Mouse (Mus musculus): ENCODE measurements around the gene Kcmf1. TPM values are rescaled to one million over a fixed set of nuclear protein-coding genes. Genes with fewer than 3 reads are reported as not detected.

Kcmf1 gene
- total RNA-seq, 1 experiment from 2014 or later, result 159 TPM

DNA sequence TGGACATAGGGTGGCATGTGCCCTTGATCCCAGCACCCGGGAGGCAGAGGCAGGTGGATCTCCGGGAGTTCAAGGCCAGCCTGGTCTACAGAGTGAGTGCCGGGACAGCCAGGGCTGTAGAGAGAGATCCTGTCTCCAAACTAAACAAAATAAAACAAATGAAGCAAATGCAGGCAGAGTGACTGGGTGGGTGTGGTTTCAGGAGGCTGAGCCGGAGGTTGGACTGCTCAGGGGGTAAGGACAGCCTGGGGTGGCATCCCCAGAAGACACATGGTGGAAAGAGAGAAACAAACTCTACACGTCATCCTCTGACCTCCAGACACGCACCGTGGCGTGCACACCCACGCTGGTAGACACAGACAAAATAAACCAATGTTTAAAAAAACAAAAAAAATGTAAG, 86.3 kb downstream of the Kcmf1 start:
- ATAC-seq (replicated peaks in 1 of 2; ENCODE audit: insufficient read depth in 1 of 2, low FRiP score in 2 of 2, low TSS enrichment in 1 of 2, low read depth in 1 of 2, poor library complexity in 2 of 2, severe bottlenecking in 2 of 2), result no peak

DNA sequence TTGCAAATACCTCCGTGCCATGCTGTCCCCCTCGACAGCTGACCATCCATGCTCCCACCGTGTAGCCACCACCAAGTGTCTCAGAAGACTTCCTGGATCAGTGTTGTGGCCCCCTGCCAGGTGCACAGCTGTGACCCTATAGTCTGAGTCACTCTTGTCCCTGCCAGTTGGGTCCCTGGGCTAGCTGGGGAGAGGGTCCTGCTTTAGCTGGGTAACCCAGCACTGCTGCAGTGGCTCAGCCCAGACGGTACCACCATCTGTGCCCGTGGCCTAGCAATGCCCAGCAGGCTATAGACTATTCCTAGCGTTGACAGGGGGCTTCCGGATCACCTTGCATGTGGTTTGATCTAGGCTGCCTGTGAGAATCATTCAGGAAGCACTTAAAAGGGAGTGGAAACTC, 89.5 kb downstream of the Kcmf1 start:
- peak; percentile 99 for ATAC-seq (replicated peaks in 1 of 2; ENCODE audit: insufficient read depth in 1 of 2, low FRiP score in 2 of 2, low TSS enrichment in 1 of 2, low read depth in 1 of 2, poor library complexity in 2 of 2, severe bottlenecking in 2 of 2)

DNA sequence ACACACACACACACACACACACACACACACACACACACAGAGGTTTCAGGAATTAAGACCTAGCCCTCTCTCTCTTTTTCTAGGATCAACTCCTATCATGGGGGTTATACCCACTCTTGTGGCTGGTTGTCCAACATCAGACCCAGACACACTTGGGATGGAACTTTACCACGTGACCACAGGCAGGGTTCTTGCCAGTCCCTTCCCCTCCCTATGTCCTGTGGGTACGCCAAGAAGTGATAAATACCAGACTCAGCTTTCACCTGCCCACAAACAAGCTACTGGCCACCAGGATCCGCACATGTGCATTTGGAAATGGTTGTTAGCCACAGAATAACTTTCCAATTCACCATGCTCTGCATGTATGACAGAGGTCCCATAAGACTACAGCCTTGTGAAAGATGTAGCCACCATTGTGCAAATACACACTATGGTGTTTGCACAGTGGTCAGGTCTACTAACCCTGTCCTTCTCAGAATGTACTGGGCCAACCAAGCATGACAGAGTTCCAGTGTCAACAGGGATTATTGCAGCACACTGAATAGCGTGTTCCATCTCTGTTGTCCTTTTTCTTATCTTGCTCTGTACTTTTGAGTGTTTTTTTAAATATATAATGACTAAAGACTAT, 90.1 kb downstream of the Kcmf1 start:
- no peak for ATAC-seq (replicated peaks in 1 of 2; ENCODE audit: insufficient read depth in 1 of 2, low FRiP score in 2 of 2, low TSS enrichment in 1 of 2, low read depth in 1 of 2, poor library complexity in 2 of 2, severe bottlenecking in 2 of 2)

GRCm38 (mm10) chr6:72808342-72808741, 91.4 kb downstream of the Kcmf1 start:
- no peak for ATAC-seq (replicated peaks in 1 of 2; ENCODE audit: insufficient read depth in 1 of 2, low FRiP score in 2 of 2, low TSS enrichment in 1 of 2, low read depth in 1 of 2, poor library complexity in 2 of 2, severe bottlenecking in 2 of 2)

- ATAC-seq (replicated peaks in 1 of 2; ENCODE audit: insufficient read depth in 1 of 2, low FRiP score in 2 of 2, low TSS enrichment in 1 of 2, low read depth in 1 of 2, poor library complexity in 2 of 2, severe bottlenecking in 2 of 2), result no peak
These were observed 96.1 kb downstream of the Kcmf1 start for GRCm38 (mm10) chr6:72803669-72804068.

DNA sequence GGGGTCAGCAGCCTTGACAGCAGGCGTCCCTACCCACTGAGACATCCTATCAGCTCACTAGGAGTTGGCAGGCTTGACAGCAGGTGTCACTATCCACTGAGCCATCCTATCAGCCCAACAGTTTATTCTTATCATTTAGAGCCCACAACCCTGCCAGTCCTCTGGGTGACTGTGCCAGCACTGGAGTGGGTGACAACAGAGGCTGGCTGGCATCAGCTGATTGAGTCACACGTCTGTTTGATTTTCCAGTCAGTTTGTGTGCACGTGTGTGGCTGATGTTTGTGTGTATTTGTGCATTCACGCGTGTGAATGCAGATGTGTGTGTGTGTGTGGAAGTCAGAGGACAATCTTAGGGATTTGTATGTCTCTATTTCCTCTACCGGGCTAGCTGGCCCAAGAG, 97.7 kb downstream of the Kcmf1 start:
- ATAC-seq (replicated peaks in 1 of 2; ENCODE audit: insufficient read depth in 1 of 2, low FRiP score in 2 of 2, low TSS enrichment in 1 of 2, low read depth in 1 of 2, poor library complexity in 2 of 2, severe bottlenecking in 2 of 2), result no peak

- ATAC-seq (replicated peaks in 1 of 2; ENCODE audit: insufficient read depth in 1 of 2, low FRiP score in 2 of 2, low TSS enrichment in 1 of 2, low read depth in 1 of 2, poor library complexity in 2 of 2, severe bottlenecking in 2 of 2), result no peak
These were observed 99.1 kb downstream of the Kcmf1 start for GRCm38 (mm10) chr6:72800641-72801040.

DNA sequence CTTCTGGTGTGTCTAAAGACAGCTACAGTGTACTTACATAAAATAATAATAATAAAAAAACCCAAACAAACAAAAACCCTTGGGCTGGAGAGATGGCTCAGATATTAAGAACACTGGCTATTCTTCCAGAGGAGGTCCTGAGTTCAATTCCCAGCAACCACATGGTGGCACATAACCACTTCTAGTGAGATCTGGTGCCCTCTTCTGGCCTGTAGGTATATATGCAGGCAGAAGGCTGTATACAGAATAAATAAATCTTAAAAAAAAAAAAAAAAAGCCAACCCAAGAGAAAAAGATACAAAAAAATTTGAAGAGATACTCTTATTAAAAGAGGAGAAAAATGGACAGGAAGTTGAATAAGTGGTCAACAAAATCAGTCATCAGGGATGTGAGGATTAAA, 102.0 kb downstream of the Kcmf1 start:
- no peak for ATAC-seq (replicated peaks in 1 of 2; ENCODE audit: insufficient read depth in 1 of 2, low FRiP score in 2 of 2, low TSS enrichment in 1 of 2, low read depth in 1 of 2, poor library complexity in 2 of 2, severe bottlenecking in 2 of 2)

GRCm38 (mm10) chr6:72795444-72795843, 104.3 kb downstream of the Kcmf1 start:
- no peak for ATAC-seq (replicated peaks in 1 of 2; ENCODE audit: insufficient read depth in 1 of 2, low FRiP score in 2 of 2, low TSS enrichment in 1 of 2, low read depth in 1 of 2, poor library complexity in 2 of 2, severe bottlenecking in 2 of 2)

- ATAC-seq (replicated peaks in 1 of 2; ENCODE audit: insufficient read depth in 1 of 2, low FRiP score in 2 of 2, low TSS enrichment in 1 of 2, low read depth in 1 of 2, poor library complexity in 2 of 2, severe bottlenecking in 2 of 2), result no peak
These were observed 104.9 kb downstream of the Kcmf1 start for GRCm38 (mm10) chr6:72794870-72795269.

DNA sequence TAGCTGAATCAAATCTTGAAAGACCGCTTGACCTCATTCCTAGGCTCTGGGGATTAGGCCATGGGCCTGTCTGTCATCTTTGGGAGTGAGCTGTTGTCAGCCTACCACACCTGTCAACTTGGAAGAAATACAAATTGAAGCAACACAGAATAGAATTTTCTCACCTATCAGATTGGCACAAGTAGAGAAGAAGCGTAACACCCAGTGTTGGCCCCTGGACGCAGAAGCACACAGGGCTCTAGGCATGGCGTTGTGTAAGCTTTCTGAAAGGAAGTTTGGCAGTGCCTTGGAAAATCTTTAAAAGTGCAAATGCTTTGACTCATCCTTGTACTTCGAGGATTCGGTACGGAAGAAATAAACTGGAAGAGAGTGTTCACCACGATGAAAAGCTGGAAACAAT, 107.1 kb downstream of the Kcmf1 start:
- no peak for ATAC-seq (replicated peaks in 1 of 2; ENCODE audit: insufficient read depth in 1 of 2, low FRiP score in 2 of 2, low TSS enrichment in 1 of 2, low read depth in 1 of 2, poor library complexity in 2 of 2, severe bottlenecking in 2 of 2)

Other genes with a start within 250 kb of the Kcmf1 start
- 0.25 and 0.50 TPM in 2 replicates for gene Tcf7l1, start 110.7 kb downstream of the Kcmf1 start, total RNA-seq (2017)
- gene Tmsb10, start 58.8 kb upstream of the Kcmf1 start, total RNA-seq (2017), result 586 and 795 TPM in 2 replicates